Comparison of ENCODE assay signal across 12 mouse cellular contexts in genomic region chr13:37846962-37847570, GRCm38 (mm10).
DNase-seq lines count a peak whose midpoint lies in the region; ATAC-seq and TF ChIP-seq lines count a peak whose summit lies in the region.
"Had no signal": no experiment of that assay in that cellular context is flagged by ENCODE, and none has a peak within 500 bp of the region (broad histone marks: within the 10 kb centered on the region; RNA-seq: fewer than 3 reads in every experiment).

No protein-coding gene starts in this region.

- no peaks in the 10 kb centered on the region for H3K27me3 ChIP-seq in hindbrain, embryonic 13.5 days
- H3K27me3 ChIP-seq in hindbrain, embryonic 11.5 days (ENCODE audit: control insufficient read depth, insufficient read depth, low read length), result no peaks in the 10 kb centered on the region
- H3K27me3 ChIP-seq in E14TG2a.4 (ENCODE audit: insufficient read depth, low read length), result no peaks in the 10 kb centered on the region
- H3K27me3 ChIP-seq in liver, embryonic 12.5 days (replicated peaks), result no peaks in the 10 kb centered on the region
- no peaks in the 10 kb centered on the region for H3K27me3 ChIP-seq in midbrain, embryonic 10.5 days (ENCODE audit: low read depth, poor library complexity, severe bottlenecking)

- no peak for ATAC-seq in hindbrain, embryonic 13.5 days (ENCODE audit: low FRiP score)
- ATAC-seq in hindbrain, embryonic 11.5 days (ENCODE audit: low FRiP score), result no peak
- no peak for ATAC-seq in liver, embryonic 12.5 days
- ATAC-seq in megakaryocyte progenitor cell, adult 5-6 weeks (replicated peaks; ENCODE audit: poor library complexity), result no peak
- ATAC-seq: forebrain, embryonic 16.5 days; inflammation-experienced regulatory T-cells, adult 6 months had no signal

- no peak for DNase-seq in hindbrain, embryonic 11.5 days (ENCODE audit: low spot score)
- peak; percentile 60 for DNase-seq in ZHBTc4 (ENCODE audit: low read depth, low spot score)
- no peak for DNase-seq in midbrain, embryonic 10.5 days (ENCODE audit: low spot score)
- no peak for DNase-seq in frontal cortex, postnatal 14 days (ENCODE audit: low spot score in 2 of 2)
- DNase-seq: cerebellum, postnatal 25 days; thymus, postnatal 4 days had no signal

- no peak for TF ChIP-seq CTCF in E14TG2a.4 (conservative IDR thresholded peaks at IDR 0.05; ENCODE audit: low read length)

- no peak overlapping the region for H3K4me2 ChIP-seq in hindbrain, embryonic 13.5 days
- no peak overlapping the region for H3K4me2 ChIP-seq in hindbrain, embryonic 11.5 days (replicated peaks; ENCODE audit: low read depth, low read length)
- no peak overlapping the region for H3K4me2 ChIP-seq in liver, embryonic 12.5 days

- no peaks in the 10 kb centered on the region for H3K9me3 ChIP-seq in hindbrain, embryonic 13.5 days
- no peaks in the 10 kb centered on the region for H3K9me3 ChIP-seq in hindbrain, embryonic 11.5 days (ENCODE audit: control insufficient read depth, low read length)
- H3K9me3 ChIP-seq in E14TG2a.4 (ENCODE audit: low read length), result no peaks in the 10 kb centered on the region
- H3K9me3 ChIP-seq in liver, embryonic 12.5 days (replicated peaks), result no peaks in the 10 kb centered on the region
- no peaks in the 10 kb centered on the region for H3K9me3 ChIP-seq in midbrain, embryonic 10.5 days (replicated peaks)

- peak overlapping the region; percentile 8; the same call in 1 of the 2 replicates for H3K9ac ChIP-seq in hindbrain, embryonic 13.5 days
- H3K9ac ChIP-seq in hindbrain, embryonic 11.5 days (ENCODE audit: low read depth, low read length), result no peak overlapping the region
- H3K9ac ChIP-seq in liver, embryonic 12.5 days, result no peak overlapping the region

- no peak overlapping the region for H3K4me3 ChIP-seq in hindbrain, embryonic 13.5 days
- no peak overlapping the region for H3K4me3 ChIP-seq in hindbrain, embryonic 11.5 days (ENCODE audit: low read depth, low read length)
- H3K4me3 ChIP-seq in E14TG2a.4 (replicated peaks; ENCODE audit: low read length), result peak overlapping the region; percentile 53
- H3K4me3 ChIP-seq in liver, embryonic 12.5 days, result no peak overlapping the region
- H3K4me3 ChIP-seq in midbrain, embryonic 10.5 days, result no peak overlapping the region

- no peaks in the 10 kb centered on the region for H3K4me1 ChIP-seq in hindbrain, embryonic 13.5 days (replicated peaks)
- H3K4me1 ChIP-seq in hindbrain, embryonic 11.5 days (replicated peaks; ENCODE audit: control insufficient read depth, insufficient read depth, low read length), result no peaks in the 10 kb centered on the region
- peaks cover 84% of the 10 kb centered on the region for H3K4me1 ChIP-seq in E14TG2a.4 (replicated peaks; ENCODE audit: low read depth, low read length)
- H3K4me1 ChIP-seq in liver, embryonic 12.5 days, result peaks cover 90% of the 10 kb centered on the region
- H3K4me1 ChIP-seq in midbrain, embryonic 10.5 days, result peaks cover 15% of the 10 kb centered on the region

- no peak overlapping the region for H3K27ac ChIP-seq in hindbrain, embryonic 13.5 days
- H3K27ac ChIP-seq in hindbrain, embryonic 11.5 days (ENCODE audit: low read depth, low read length), result no peak overlapping the region
- H3K27ac ChIP-seq in liver, embryonic 12.5 days, result peak overlapping the region; percentile 46
- no peak overlapping the region for H3K27ac ChIP-seq in midbrain, embryonic 10.5 days (replicated peaks)

- WGBS in hindbrain, embryonic 13.5 days, result 82% methylated on average over 9 of the region's 9 CpGs
- 78% methylated on average over 9 of the region's 9 CpGs for WGBS in hindbrain, embryonic 11.5 days
- 60% methylated on average over 9 of the region's 9 CpGs for WGBS in liver, embryonic 12.5 days (ENCODE audit: insufficient replicate concordance)
- WGBS in midbrain, embryonic 10.5 days, result 74% methylated on average over 9 of the region's 9 CpGs

- no peaks in the 10 kb centered on the region for H3K36me3 ChIP-seq in hindbrain, embryonic 13.5 days
- H3K36me3 ChIP-seq in hindbrain, embryonic 11.5 days (ENCODE audit: control insufficient read depth, insufficient read depth, low read length), result no peaks in the 10 kb centered on the region
- no peaks in the 10 kb centered on the region for H3K36me3 ChIP-seq in E14TG2a.4 (ENCODE audit: insufficient read depth, low read length)
- H3K36me3 ChIP-seq in liver, embryonic 12.5 days, result no peaks in the 10 kb centered on the region
- no peaks in the 10 kb centered on the region for H3K36me3 ChIP-seq in midbrain, embryonic 10.5 days
